Mouse (Mus musculus) spleen, adult 2 months (tissue): ENCODE data around the gene Ano10. TPM values are rescaled to one million over a fixed set of nuclear protein-coding genes. Genes with fewer than 3 reads are reported as not detected.

ENCODE experiments used
- DNase-seq, 2 experiments: peaks; one replicate each; pipeline versions ENCODE4 v3.0.0 to v3.0.0-alpha.2; 2012 to 2021; ENCODE audit warnings: low spot score in 2 of 2, low read depth in 1 of 2
- H3K27ac ChIP-seq: fragments of 200-500 bp; 2 replicates; pipeline ENCODE4 v1.5.1; 2012; ENCODE audit warnings: low read length, inconsistent platforms; ENCODE audit not compliant: insufficient read depth
- H3K27me3 ChIP-seq: fragments of 200-500 bp; 2 replicates; pipeline ENCODE4 v1.6.1; 2012; ENCODE audit warnings: mild to moderate bottlenecking, moderate library complexity, low read length, inconsistent platforms; ENCODE audit not compliant: control insufficient read depth, insufficient read depth
- H3K36me3 ChIP-seq: fragments of 200-500 bp; 2 replicates; pipeline ENCODE4 v1.6.1; 2012; ENCODE audit warnings: mild to moderate bottlenecking, low read length, inconsistent platforms; ENCODE audit not compliant: control insufficient read depth, insufficient read depth
- H3K4me1 ChIP-seq: fragments of 200-500 bp; 2 replicates; pipeline ENCODE4 v1.6.1; 2011; ENCODE audit warnings: inconsistent platforms; ENCODE audit not compliant: control insufficient read depth, insufficient read depth, insufficient read length
- H3K4me3 ChIP-seq: fragments of 200-500 bp; 2 replicates; pipeline ENCODE4 v1.5.1; 2011; ENCODE audit warnings: mild to moderate bottlenecking, inconsistent platforms; ENCODE audit not compliant: insufficient read depth, insufficient read length; ENCODE audit errors: extremely low read depth
- CTCF ChIP-seq: fragments of 200-500 bp; IDR thresholded peaks from 2 replicates; pipeline ENCODE4 v1.5.1; 2011; ENCODE audit warnings: mild to moderate bottlenecking, inconsistent platforms; ENCODE audit not compliant: insufficient read depth, insufficient read length, insufficient replicate concordance; ENCODE audit errors: extremely low read depth
- POLR2A ChIP-seq: fragments of 200-500 bp; IDR thresholded peaks from 2 replicates; pipeline ENCODE4 v1.6.1; 2011; ENCODE audit warnings: low read depth, low read length, inconsistent platforms
- WGBS: fragments of 180-500 bp; shearing (Covaris S2); methylation state at CpG from one replicate; pipeline ENCODE4 v1.1.7; 2018; 5-methylcytosine and 5-hydroxymethylcytosine counted together
- polyA plus RNA-seq: library from polyadenylated mRNA; depleted of rRNA; stranded (reverse); fragments of >200 nt; gene quantifications from 2 replicates; pipeline ENCODE4 v1.2.3, GENCODE M21; 2012

The Ano10 gene
- polyA plus RNA-seq, 1 experiment: 20.8 TPM

- H3K4me3 ChIP-seq: no peak overlapping the region
- TF ChIP-seq POLR2A: no peak
- TF ChIP-seq CTCF: no peak
- H3K36me3 ChIP-seq: no peaks in the 10 kb centered on the region
- no peak for DNase-seq
- H3K27ac ChIP-seq: no peak overlapping the region
- no peaks in the 10 kb centered on the region; the same call in 1 of the 2 replicates for H3K4me1 ChIP-seq
- 56% methylated on average over 7 of the region's 7 CpGs for WGBS
- H3K27me3 ChIP-seq: no peaks in the 10 kb centered on the region
Measured at GRCm38 (mm10) chr9:122312296-122312990, 18.2 kb upstream of the Ano10 start.

DNA sequence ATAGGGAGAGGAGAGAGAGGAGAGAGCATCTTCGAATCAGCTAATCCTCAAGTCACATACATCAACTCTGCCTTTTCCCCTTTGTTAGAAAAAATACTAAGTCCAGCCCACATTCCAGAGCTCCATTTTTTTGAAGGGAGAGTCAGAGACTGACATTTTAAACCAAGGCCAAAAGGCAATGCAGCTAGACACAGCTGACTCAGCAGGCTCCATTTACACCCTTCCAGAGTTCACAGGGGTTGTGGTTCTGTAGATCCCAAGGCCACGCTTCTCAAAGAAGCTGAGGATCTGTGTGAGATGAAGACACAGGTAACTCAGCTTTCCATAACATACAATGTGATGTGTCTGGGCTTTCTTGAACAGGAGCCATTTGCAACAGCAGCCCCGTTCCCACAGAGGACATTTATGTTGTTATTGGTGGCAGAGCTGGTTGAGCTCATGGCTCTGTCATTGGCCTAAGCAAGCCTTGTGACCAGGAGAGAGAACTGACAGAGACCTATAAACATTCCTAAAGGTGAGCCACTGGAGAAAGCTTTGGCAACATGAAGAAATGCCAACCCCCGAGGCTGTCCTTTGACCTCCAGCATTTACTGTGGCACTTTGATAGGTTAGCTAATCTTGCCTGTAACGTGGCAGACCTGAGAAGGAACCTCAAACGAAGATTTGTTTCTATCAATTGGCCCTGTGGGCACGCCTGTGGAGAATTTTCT lies 17.0 kb upstream of the Ano10 start:
- Histone ChIP-seq H3K4me1 (no peaks in the 10 kb centered on the region; the same call in 1 of the 2 replicates), H3K27ac (no peak overlapping the region), H3K4me3 (no peak overlapping the region), H3K36me3 (no peaks in the 10 kb centered on the region), H3K27me3 (no peaks in the 10 kb centered on the region)
- 74% methylated on average over 7 of the region's 7 CpGs for WGBS
- TF ChIP-seq POLR2A (no peak), CTCF (no peak)
- no peak for DNase-seq

DNA sequence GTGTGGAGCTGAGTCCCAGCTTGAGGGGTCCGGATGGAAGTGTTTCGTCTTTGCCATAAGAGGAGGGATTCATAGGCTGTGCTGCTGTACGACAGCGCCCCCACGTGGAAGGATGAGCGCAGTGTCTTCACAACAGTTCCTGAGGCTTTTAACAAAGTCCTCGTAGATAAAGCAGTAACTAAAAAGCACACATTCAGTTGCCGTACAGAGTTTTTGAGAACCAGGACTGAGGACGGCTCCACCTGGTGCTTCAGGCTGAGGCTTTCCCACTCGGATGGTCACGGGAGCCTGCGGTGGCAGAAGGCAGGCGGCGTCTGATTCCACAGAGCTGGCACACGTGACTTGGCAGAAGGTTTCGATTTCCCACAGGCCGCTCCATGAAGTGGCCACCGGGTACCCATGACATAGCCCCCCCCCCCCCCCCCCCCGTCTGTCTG lies 16.4 kb upstream of the Ano10 start:
- no peaks in the 10 kb centered on the region for H3K27me3 ChIP-seq
- no peaks in the 10 kb centered on the region; the same call in 1 of the 2 replicates for H3K4me1 ChIP-seq
- TF ChIP-seq CTCF (peak; percentile 98; the same call in 1 of the 2 replicates), POLR2A (no peak)
- H3K4me3 ChIP-seq: peak overlapping the region; percentile 72
- peak; percentile 61 to 77 for DNase-seq
- H3K27ac ChIP-seq: no peak overlapping the region
- no peaks in the 10 kb centered on the region for H3K36me3 ChIP-seq
- WGBS: under 1% methylated on average over 19 of the region's 19 CpGs

- Histone ChIP-seq H3K36me3 (no peaks in the 10 kb centered on the region), H3K27me3 (no peaks in the 10 kb centered on the region), H3K4me1 (no peaks in the 10 kb centered on the region; the same call in 1 of the 2 replicates), H3K27ac (no peak overlapping the region), H3K4me3 (no peak overlapping the region)
- TF ChIP-seq POLR2A (no peak), CTCF (no peak)
- no peak for DNase-seq
- WGBS: 64% methylated on average over 14 of the region's 14 CpGs
Measured at GRCm38 (mm10) chr9:122309013-122309980, 15.1 kb upstream of the Ano10 start.

GRCm38 (mm10) chr9:122305302-122305701 lies 11.1 kb upstream of the Ano10 start:
- Histone ChIP-seq H3K36me3 (no peaks in the 10 kb centered on the region), H3K4me1 (no peaks in the 10 kb centered on the region), H3K27me3 (no peaks in the 10 kb centered on the region), H3K27ac (no peak overlapping the region), H3K4me3 (no peak overlapping the region)
- no peak for DNase-seq
- TF ChIP-seq CTCF (no peak), POLR2A (no peak)
- 68% methylated on average over 3 of the region's 3 CpGs for WGBS

DNA sequence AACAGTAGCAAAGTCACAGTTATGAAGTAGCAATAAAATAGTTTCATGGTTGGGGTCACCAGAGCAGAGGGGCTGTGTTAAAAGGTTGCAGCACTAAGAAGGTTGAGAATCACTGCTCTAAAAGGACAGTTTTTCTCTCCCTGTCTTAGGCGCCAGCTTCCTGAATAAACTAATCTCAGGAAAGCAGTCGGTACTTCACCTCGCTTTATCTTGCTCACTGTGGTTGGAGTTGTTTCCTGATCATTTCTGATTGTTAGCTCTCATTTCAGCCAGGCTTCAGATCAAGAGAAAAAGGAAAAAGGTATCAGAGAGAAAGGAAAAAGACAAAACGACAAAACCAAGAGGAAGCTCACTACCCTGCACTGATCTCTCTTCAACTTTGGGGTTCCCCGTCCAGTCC lies 1.9 kb upstream of the Ano10 start:
- no peaks in the 10 kb centered on the region for H3K27me3 ChIP-seq
- H3K36me3 ChIP-seq: no peaks in the 10 kb centered on the region
- H3K4me3 ChIP-seq: no peak overlapping the region
- 0 out of 2 replicates have a peak, but pooled peaks cover 2% of the 10 kb centered on the region for H3K4me1 ChIP-seq
- H3K27ac ChIP-seq: no peak overlapping the region
- no peak for TF ChIP-seq CTCF
- TF ChIP-seq POLR2A: no peak
- no peak for DNase-seq
- WGBS: 46% methylated on average over 5 of the region's 5 CpGs
